Mouse (Mus musculus): ENCODE results near the gene Myo1h. TPM values are rescaled to one million over a fixed set of nuclear protein-coding genes. Genes with fewer than 3 reads are reported as not detected.

Myo1h gene
- polyA plus RNA-seq, 1 experiment from 2014 or later, result 0.56 TPM

GRCm38 (mm10) chr5:114343612-114344011 lies 54.6 kb downstream of the Myo1h start:
- no peaks in the 10 kb centered on the region for H3K9me3 ChIP-seq (replicated peaks)
- 88% methylated on average over 7 of the region's 7 CpGs for WGBS
- H3K36me3 ChIP-seq (ENCODE audit: poor library complexity, severe bottlenecking), result no peaks in the 10 kb centered on the region
- H3K9ac ChIP-seq, result no peak overlapping the region
- H3K4me2 ChIP-seq, result no peak overlapping the region
- H3K4me1 ChIP-seq, result no peaks in the 10 kb centered on the region
- peaks cover 3% of the 10 kb centered on the region; the same call in 1 of the 2 replicates for H3K27me3 ChIP-seq
- H3K4me3 ChIP-seq, result no peak overlapping the region
- no peak overlapping the region for H3K27ac ChIP-seq
- ATAC-seq, result no peak

- Histone ChIP-seq H3K4me1 (no peaks in the 10 kb centered on the region), H3K9ac (no peak overlapping the region), H3K9me3 (replicated peaks) (no peaks in the 10 kb centered on the region), H3K27me3 (peaks cover 7% of the 10 kb centered on the region; the same call in 1 of the 2 replicates), H3K36me3 (ENCODE audit: poor library complexity, severe bottlenecking) (no peaks in the 10 kb centered on the region), H3K4me3 (no peak overlapping the region), H3K27ac (no peak overlapping the region), H3K4me2 (no peak overlapping the region)
- ATAC-seq, result no peak
- WGBS, result 67% methylated on average over 3 of the region's 3 CpGs
Measured at GRCm38 (mm10) chr5:114345538-114345937, 56.6 kb downstream of the Myo1h start.

GRCm38 (mm10) chr5:114347005-114347404 lies 58.0 kb downstream of the Myo1h start:
- no peak for ATAC-seq
- Histone ChIP-seq H3K27ac (no peak overlapping the region), H3K27me3 (0 out of 2 replicates have a peak, but pooled peaks cover 4% of the 10 kb centered on the region), H3K4me2 (no peak overlapping the region), H3K36me3 (ENCODE audit: poor library complexity, severe bottlenecking) (no peaks in the 10 kb centered on the region), H3K4me1 (no peaks in the 10 kb centered on the region), H3K9ac (no peak overlapping the region), H3K9me3 (replicated peaks) (no peaks in the 10 kb centered on the region), H3K4me3 (no peak overlapping the region)
- WGBS, result 80% methylated on average over 10 of the region's 10 CpGs

- ATAC-seq, result no peak
- H3K27ac ChIP-seq, result no peak overlapping the region
- peaks cover 1% of the 10 kb centered on the region; the same call in 1 of the 2 replicates for H3K4me1 ChIP-seq
- H3K4me3 ChIP-seq, result no peak overlapping the region
- 0 out of 2 replicates have a peak, but pooled peaks cover 4% of the 10 kb centered on the region for H3K27me3 ChIP-seq
- H3K9ac ChIP-seq, result no peak overlapping the region
- H3K4me2 ChIP-seq, result no peak overlapping the region
- H3K9me3 ChIP-seq (replicated peaks), result no peaks in the 10 kb centered on the region
- WGBS, result 72% methylated on average over 10 of the region's 10 CpGs
- no peaks in the 10 kb centered on the region for H3K36me3 ChIP-seq (ENCODE audit: poor library complexity, severe bottlenecking)
Measured at GRCm38 (mm10) chr5:114351490-114351889, 62.5 kb downstream of the Myo1h start.

- no peak overlapping the region; the same call in 1 of the 2 replicates for H3K27ac ChIP-seq
- no peak overlapping the region for H3K4me3 ChIP-seq
- peak overlapping the region; percentile 14; the same call in 1 of the 2 replicates for H3K4me2 ChIP-seq
- WGBS, result 20% methylated on average over 7 of the region's 7 CpGs
- H3K4me1 ChIP-seq, result peaks cover 21% of the 10 kb centered on the region
- no peaks in the 10 kb centered on the region for H3K27me3 ChIP-seq
- peak overlapping the region; percentile 40; the same call in 1 of the 2 replicates for H3K9ac ChIP-seq
- no peak; the same call in none of the 2 replicates for ATAC-seq
- no peaks in the 10 kb centered on the region for H3K9me3 ChIP-seq (replicated peaks)
- H3K36me3 ChIP-seq (ENCODE audit: poor library complexity, severe bottlenecking), result peaks cover 13% of the 10 kb centered on the region; the same call in 1 of the 2 replicates
Measured at GRCm38 (mm10) chr5:114356250-114356935, 67.4 kb downstream of the Myo1h start.

GRCm38 (mm10) chr5:114356936-114357751 lies 68.2 kb downstream of the Myo1h start:
- WGBS, result 61% methylated on average over 23 of the region's 23 CpGs
- peaks cover 19% of the 10 kb centered on the region for H3K36me3 ChIP-seq (ENCODE audit: poor library complexity, severe bottlenecking)
- ATAC-seq, result peak; percentile 46
- no peaks in the 10 kb centered on the region for H3K27me3 ChIP-seq
- H3K4me1 ChIP-seq, result peaks cover 21% of the 10 kb centered on the region
- peak overlapping the region; percentile 40; the same call in 1 of the 2 replicates for H3K9ac ChIP-seq
- H3K27ac ChIP-seq, result no peak overlapping the region; the same call in 1 of the 2 replicates
- no peak overlapping the region for H3K4me3 ChIP-seq
- no peaks in the 10 kb centered on the region for H3K9me3 ChIP-seq (replicated peaks)
- H3K4me2 ChIP-seq, result peak overlapping the region; percentile 14; the same call in 1 of the 2 replicates

- Histone ChIP-seq H3K36me3 (ENCODE audit: poor library complexity, severe bottlenecking) (peaks cover 36% of the 10 kb centered on the region), H3K4me3 (no peak overlapping the region), H3K9me3 (replicated peaks) (no peaks in the 10 kb centered on the region), H3K4me1 (peaks cover 21% of the 10 kb centered on the region), H3K9ac (no peak overlapping the region), H3K27me3 (no peaks in the 10 kb centered on the region), H3K4me2 (no peak overlapping the region), H3K27ac (no peak overlapping the region)
- 0 out of 2 replicates have a peak, but pooled peaks have one; percentile 28 for ATAC-seq
- WGBS, result 58% methylated on average over 10 of the region's 10 CpGs
Measured at GRCm38 (mm10) chr5:114358833-114359232, 69.9 kb downstream of the Myo1h start.

- H3K4me3 ChIP-seq, result no peak overlapping the region
- H3K9me3 ChIP-seq (replicated peaks), result no peaks in the 10 kb centered on the region
- no peak overlapping the region for H3K27ac ChIP-seq
- H3K36me3 ChIP-seq (ENCODE audit: poor library complexity, severe bottlenecking), result peaks cover 44% of the 10 kb centered on the region
- no peak overlapping the region for H3K4me2 ChIP-seq
- 77% methylated on average over 8 of the region's 8 CpGs for WGBS
- no peak for ATAC-seq
- H3K9ac ChIP-seq, result no peak overlapping the region
- H3K27me3 ChIP-seq, result no peaks in the 10 kb centered on the region
- H3K4me1 ChIP-seq, result peaks cover 21% of the 10 kb centered on the region
Measured at GRCm38 (mm10) chr5:114359586-114359985, 70.6 kb downstream of the Myo1h start.

GRCm38 (mm10) chr5:114360968-114361367 lies 72.0 kb downstream of the Myo1h start:
- H3K36me3 ChIP-seq (ENCODE audit: poor library complexity, severe bottlenecking), result peaks cover 57% of the 10 kb centered on the region
- no peak for ATAC-seq
- 85% methylated on average over 15 of the region's 15 CpGs for WGBS

GRCm38 (mm10) chr5:114365043-114365752 lies 76.2 kb downstream of the Myo1h start:
- WGBS, result 91% methylated on average over 23 of the region's 23 CpGs
- no peak overlapping the region for H3K9ac ChIP-seq
- no peaks in the 10 kb centered on the region for H3K27me3 ChIP-seq
- H3K36me3 ChIP-seq (ENCODE audit: poor library complexity, severe bottlenecking), result peaks cover 98% of the 10 kb centered on the region
- no peak overlapping the region for H3K27ac ChIP-seq
- H3K4me1 ChIP-seq, result no peaks in the 10 kb centered on the region
- no peak overlapping the region for H3K4me3 ChIP-seq
- no peaks in the 10 kb centered on the region for H3K9me3 ChIP-seq (replicated peaks)
- ATAC-seq, result no peak
- no peak overlapping the region for H3K4me2 ChIP-seq

More at GRCm38 (mm10) chr5:114360968-114361367, 72.0 kb downstream of the Myo1h start:
- H3K4me2 ChIP-seq, result no peak overlapping the region
- no peak overlapping the region for H3K4me3 ChIP-seq
- H3K27me3 ChIP-seq, result no peaks in the 10 kb centered on the region
- H3K4me1 ChIP-seq, result peaks cover 21% of the 10 kb centered on the region
- H3K9ac ChIP-seq, result no peak overlapping the region
- no peaks in the 10 kb centered on the region for H3K9me3 ChIP-seq (replicated peaks)
- H3K27ac ChIP-seq, result no peak overlapping the region

- no peak overlapping the region for H3K27ac ChIP-seq
- H3K36me3 ChIP-seq (ENCODE audit: poor library complexity, severe bottlenecking), result peaks cover 100% of the 10 kb centered on the region
- no peak overlapping the region for H3K4me3 ChIP-seq
- H3K4me2 ChIP-seq, result no peak overlapping the region
- H3K9ac ChIP-seq, result no peak overlapping the region
- H3K9me3 ChIP-seq (replicated peaks), result no peaks in the 10 kb centered on the region
- H3K4me1 ChIP-seq, result peaks cover 16% of the 10 kb centered on the region
- 95% methylated on average over 14 of the region's 14 CpGs for WGBS
- no peak for ATAC-seq
- H3K27me3 ChIP-seq, result no peaks in the 10 kb centered on the region
Measured at GRCm38 (mm10) chr5:114368121-114368520, 79.2 kb downstream of the Myo1h start.

Measured in forebrain, embryonic 13.5 days (tissue).